Mouse (Mus musculus) kidney, adult 2 months (tissue): ENCODE measurements around the gene Hinfp. TPM values are rescaled to one million over a fixed set of nuclear protein-coding genes. Genes with fewer than 3 reads are reported as not detected.
A peak's percentile ranks its signal among the peaks of the same experiment; 100 is the strongest.

Source experiments
- DNase-seq: peaks from one replicate; pipeline ENCODE4 v3.0.0; 2021
- H3K27ac ChIP-seq: fragments of 200-500 bp; 2 replicates; pipeline ENCODE4 v1.5.1; 2012; ENCODE audit warnings: low read depth, low read length, control low read depth, inconsistent platforms; ENCODE audit not compliant: insufficient read depth
- H3K27me3 ChIP-seq: fragments of 200-500 bp; replicated peaks from 2 replicates; pipeline ENCODE4 v1.6.1; 2012; ENCODE audit warnings: mild to moderate bottlenecking, moderate library complexity, low read length, inconsistent platforms; ENCODE audit not compliant: control insufficient read depth, insufficient read depth
- H3K36me3 ChIP-seq: fragments of 200-500 bp; 2 replicates; pipeline ENCODE4 v1.6.1; 2012; ENCODE audit warnings: mild to moderate bottlenecking, moderate library complexity, low read length, inconsistent platforms; ENCODE audit not compliant: control insufficient read depth, insufficient read depth
- H3K4me1 ChIP-seq: fragments of 200-500 bp; 2 replicates; pipeline ENCODE4 v1.6.1; 2011; ENCODE audit warnings: low read length; ENCODE audit not compliant: control insufficient read depth, insufficient read depth
- H3K4me3 ChIP-seq: fragments of 200-500 bp; 2 replicates; pipeline ENCODE4 v1.5.1; 2011; ENCODE audit warnings: mild to moderate bottlenecking, low read depth, low read length, control low read depth; ENCODE audit not compliant: insufficient read depth
- CTCF ChIP-seq: fragments of 200-500 bp; conservative IDR thresholded peaks from 2 replicates; pipeline ENCODE4 v1.5.1; 2011; ENCODE audit warnings: low read depth, mild to moderate bottlenecking, control low read depth, low read length, moderate library complexity, mixed read lengths; ENCODE audit not compliant: insufficient read depth, insufficient read length
- POLR2A ChIP-seq: fragments of 200-500 bp; IDR thresholded peaks from one replicate; pipeline ENCODE4 v1.6.1; 2011; ENCODE audit warnings: low read depth, low read length, control low read depth
- WGBS: fragments of 180-500 bp; shearing (Covaris S2); methylation state at CpG from one replicate; pipeline ENCODE4 v1.1.7; 2018; 5-methylcytosine and 5-hydroxymethylcytosine counted together
- polyA plus RNA-seq: library from polyadenylated mRNA; depleted of rRNA; stranded (reverse); fragments of >200 nt; gene quantifications from 2 replicates; pipeline ENCODE4 v1.2.3, GENCODE M21; 2012; rRNA removed

The Hinfp gene
- polyA plus RNA-seq = 14.4 and 17.8 TPM in 2 replicates

DNA sequence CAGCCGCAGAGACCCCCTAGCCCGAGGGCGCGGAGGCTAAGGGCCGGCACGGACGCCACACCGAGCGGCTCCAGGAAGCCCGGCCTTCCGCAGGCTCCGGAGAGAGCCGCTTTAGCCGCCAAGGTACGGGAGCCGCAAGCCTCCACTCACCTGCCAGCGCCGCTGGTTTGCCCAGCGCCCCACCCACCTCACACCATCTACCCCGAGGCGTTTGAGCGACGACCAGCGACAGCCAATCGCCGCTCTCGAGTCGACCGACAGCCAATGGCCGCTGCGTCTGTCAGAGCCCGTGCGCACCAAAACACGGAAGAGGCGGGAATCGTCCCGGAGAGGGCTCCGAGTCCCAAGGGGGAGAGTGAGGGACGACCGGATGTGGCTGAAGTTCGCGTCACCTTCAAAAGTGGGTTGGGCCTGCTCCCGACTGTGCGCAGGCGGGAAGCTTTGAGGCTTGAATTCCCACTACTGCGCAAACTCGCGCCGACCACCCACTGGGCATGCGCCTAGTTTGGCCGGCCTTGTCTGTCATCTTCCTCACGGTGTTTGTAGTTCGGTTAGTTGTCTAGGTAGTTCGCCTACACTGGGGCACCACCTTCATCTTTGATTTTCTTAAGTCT, at the start of gene Hinfp:
TSS of gene Hinfp (minus strand) at position 206 of the 614 bp plus-strand sequence.
- DNase-seq = peak; percentile 100
- no peak for TF ChIP-seq CTCF
- peak; percentile 74 for TF ChIP-seq POLR2A
- under 1% methylated on average over 54 of the region's 54 CpGs for WGBS
- Histone ChIP-seq H3K27ac (peak within 1 kb of the TSS; percentile 51), H3K4me3 (peak within 1 kb of the TSS; percentile 74), H3K27me3 (no peaks in the 10 kb centered on the region), H3K36me3 (no peaks in the 10 kb centered on the region; the same call in 1 of the 2 replicates), H3K4me1 (no peaks in the 10 kb centered on the region; the same call in 1 of the 2 replicates)

DNA sequence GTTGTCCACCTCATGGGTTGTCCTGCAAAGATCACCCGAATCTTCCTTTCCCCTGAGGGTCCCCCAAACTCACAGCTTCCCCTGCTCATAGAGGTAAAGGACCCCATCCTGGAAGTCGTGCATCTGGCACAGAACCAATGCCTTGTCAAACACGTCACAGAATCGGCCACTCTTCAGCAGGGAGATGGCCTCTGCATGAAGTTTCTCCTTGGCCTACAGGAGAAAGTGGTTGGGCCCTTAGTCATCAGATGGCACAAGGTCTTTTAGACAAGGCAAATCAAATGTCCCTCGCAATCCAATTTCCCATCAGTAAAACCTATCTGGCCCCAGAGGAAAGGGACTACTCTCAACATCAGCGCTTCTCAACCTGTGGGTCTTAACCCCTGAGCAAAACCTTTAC, 47.7 kb upstream of the Hinfp start:
- 89% methylated on average over 6 of the region's 6 CpGs for WGBS
- no peak for TF ChIP-seq CTCF
- no peak for TF ChIP-seq POLR2A
- no peaks in the 10 kb centered on the region for H3K27me3 ChIP-seq
- peaks cover 15% of the 10 kb centered on the region for H3K36me3 ChIP-seq
- H3K27ac ChIP-seq = no peak overlapping the region
- DNase-seq = no peak
- no peak overlapping the region for H3K4me3 ChIP-seq
- no peaks in the 10 kb centered on the region for H3K4me1 ChIP-seq

- Histone ChIP-seq H3K4me1 (no peaks in the 10 kb centered on the region), H3K27me3 (no peaks in the 10 kb centered on the region), H3K4me3 (no peak overlapping the region), H3K27ac (no peak overlapping the region), H3K36me3 (peaks cover 15% of the 10 kb centered on the region)
- DNase-seq = no peak
- TF ChIP-seq CTCF (no peak), POLR2A (no peak)
- 87% methylated on average over 10 of the region's 10 CpGs for WGBS
Observed at GRCm38 (mm10) chr9:44352337-44352736, 46.9 kb upstream of the Hinfp start.

GRCm38 (mm10) chr9:44351396-44351795, 45.9 kb upstream of the Hinfp start:
- DNase-seq = no peak
- H3K27ac ChIP-seq = no peak overlapping the region
- H3K4me1 ChIP-seq = no peaks in the 10 kb centered on the region
- H3K27me3 ChIP-seq = no peaks in the 10 kb centered on the region
- 93% methylated on average over 4 of the region's 4 CpGs for WGBS
- no peak overlapping the region for H3K4me3 ChIP-seq
- TF ChIP-seq CTCF (no peak), POLR2A (no peak)
- peaks cover 14% of the 10 kb centered on the region for H3K36me3 ChIP-seq

DNA sequence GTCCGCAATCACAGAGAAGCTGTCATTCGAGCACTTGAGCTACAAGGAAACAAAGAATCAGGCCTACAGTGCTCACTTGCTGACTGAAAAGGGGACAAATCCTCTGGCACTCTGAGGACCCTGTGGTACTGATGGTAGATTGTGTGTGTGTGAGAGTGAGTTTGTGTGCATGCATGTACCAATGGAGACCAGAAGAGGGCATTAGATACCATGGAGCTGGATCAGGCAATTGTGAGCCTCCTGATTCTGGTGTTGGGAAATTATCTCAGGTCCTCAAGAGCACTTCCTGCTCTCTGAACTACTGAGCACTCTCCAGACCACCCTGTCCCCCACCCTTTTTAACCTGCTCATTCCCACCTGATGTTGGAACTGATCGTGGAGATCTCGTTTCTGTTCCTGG, 43.1 kb upstream of the Hinfp start:
- H3K4me3 ChIP-seq = no peak overlapping the region
- 97% methylated on average over 4 of the region's 4 CpGs for WGBS
- 0 out of 2 replicates have a peak, but pooled peaks have one; percentile 17 for TF ChIP-seq CTCF
- TF ChIP-seq POLR2A = no peak
- H3K4me1 ChIP-seq = no peaks in the 10 kb centered on the region
- DNase-seq = no peak
- H3K27me3 ChIP-seq = no peaks in the 10 kb centered on the region
- no peak overlapping the region for H3K27ac ChIP-seq
- H3K36me3 ChIP-seq = peaks cover 2% of the 10 kb centered on the region

DNA sequence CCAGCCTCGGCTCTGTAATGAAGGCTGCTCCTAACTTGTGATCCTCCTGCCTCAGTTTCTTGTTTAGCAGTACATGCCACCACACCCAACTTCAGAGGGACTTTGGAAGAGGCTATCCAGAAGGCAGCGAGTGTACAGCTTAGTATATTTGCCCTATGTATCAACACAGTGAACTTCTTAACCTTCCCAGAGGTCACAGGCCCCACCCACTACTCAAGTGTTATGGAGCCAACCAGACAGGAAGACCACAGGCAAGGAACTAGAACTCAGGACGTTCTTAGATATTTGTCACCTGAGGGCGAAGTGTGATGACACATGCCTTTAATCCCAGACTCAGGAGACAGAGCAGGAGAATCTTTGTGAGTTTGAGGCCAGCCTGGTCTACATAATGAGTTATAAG, 42.1 kb upstream of the Hinfp start:
- H3K4me3 ChIP-seq = no peak overlapping the region
- TF ChIP-seq POLR2A = no peak
- TF ChIP-seq CTCF = no peak
- no peaks in the 10 kb centered on the region for H3K27me3 ChIP-seq
- DNase-seq = no peak
- H3K27ac ChIP-seq = no peak overlapping the region
- peaks cover 2% of the 10 kb centered on the region for H3K36me3 ChIP-seq
- 78% methylated on average over 4 of the region's 4 CpGs for WGBS
- peaks cover 7% of the 10 kb centered on the region; the same call in 1 of the 2 replicates for H3K4me1 ChIP-seq

GRCm38 (mm10) chr9:44347166-44347565, 41.7 kb upstream of the Hinfp start:
- no peaks in the 10 kb centered on the region for H3K27me3 ChIP-seq
- DNase-seq = peak; percentile 39
- TF ChIP-seq POLR2A (no peak), CTCF (no peak)
- H3K27ac ChIP-seq = no peak overlapping the region
- H3K36me3 ChIP-seq = peaks cover 2% of the 10 kb centered on the region; the same call in 1 of the 2 replicates
- WGBS = 85% methylated on average over 9 of the region's 9 CpGs
- H3K4me1 ChIP-seq = peaks cover 11% of the 10 kb centered on the region; the same call in 1 of the 2 replicates
- H3K4me3 ChIP-seq = no peak overlapping the region
